Mouse (Mus musculus) Muller cell, postnatal 12 days (primary cell): ENCODE measurements around the gene Tent5d.

Experiments
- DNase-seq: peaks from one replicate; pipeline ENCODE4 v3.0.0-alpha.2; 2015; ENCODE audit errors: inconsistent ontology term

The Tent5d gene

DNA sequence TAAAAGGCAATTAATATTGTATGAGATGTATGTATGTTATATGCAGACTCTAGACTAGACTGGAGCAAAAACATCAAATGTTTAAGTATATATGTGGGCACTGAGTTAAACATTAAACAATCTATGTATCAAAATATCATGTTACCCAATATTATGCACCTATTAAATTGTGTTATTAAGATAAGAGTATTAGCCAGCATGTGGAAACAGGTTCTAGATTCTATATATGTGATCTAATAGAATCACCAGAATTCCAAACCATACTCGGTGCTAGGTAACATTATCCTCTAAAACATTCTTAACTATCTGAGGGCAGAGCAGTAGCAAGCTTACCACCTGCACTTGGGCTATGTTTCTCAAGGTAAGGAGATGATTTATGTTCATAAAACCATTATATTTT lies at the start of gene Tent5d:
Gene Tent5d, plus strand, starts transcription at position 301 of the 400 bp plus-strand sequence.
- no peak for DNase-seq

DNA sequence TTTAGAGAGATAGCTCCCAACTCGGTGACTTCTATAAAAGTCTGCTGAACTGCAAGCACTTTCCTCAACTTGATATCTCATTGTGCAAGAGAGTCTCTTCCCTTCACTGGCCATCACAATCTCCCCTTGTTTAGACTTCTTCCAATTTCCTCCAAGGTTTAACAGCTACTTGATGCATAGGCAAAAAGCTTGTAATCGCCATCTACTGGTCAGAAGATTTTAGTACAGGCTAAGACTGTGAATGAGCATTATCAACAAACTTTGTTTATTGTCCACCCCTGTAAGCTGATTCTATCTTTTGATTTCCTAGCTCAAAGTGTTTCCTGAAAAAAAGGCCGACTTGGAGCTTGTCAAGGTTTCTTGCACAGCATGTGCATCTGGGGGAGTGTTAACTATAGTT lies 24.5 kb upstream of the Tent5d start:
- DNase-seq, result peak; percentile 1

DNA sequence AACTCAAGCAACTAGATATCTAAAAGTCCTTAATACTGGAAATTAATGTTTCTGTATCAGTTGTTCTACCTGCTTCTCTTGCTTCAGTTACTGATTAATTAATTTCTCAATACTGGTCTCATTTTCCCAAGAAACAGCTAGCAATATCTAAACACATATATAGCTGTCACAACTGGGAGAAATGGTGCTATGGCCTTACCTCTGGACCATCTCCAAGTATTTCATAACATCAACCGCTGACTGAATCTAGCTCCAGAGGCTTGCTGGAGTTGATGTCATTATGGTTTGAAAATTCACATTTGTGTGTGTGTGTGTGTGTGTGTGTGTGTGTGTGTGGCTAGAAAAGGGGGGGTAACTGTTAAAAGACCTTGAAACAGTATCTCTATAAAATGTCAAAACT lies 2.3 kb upstream of the Tent5d start:
- no peak for DNase-seq

DNA sequence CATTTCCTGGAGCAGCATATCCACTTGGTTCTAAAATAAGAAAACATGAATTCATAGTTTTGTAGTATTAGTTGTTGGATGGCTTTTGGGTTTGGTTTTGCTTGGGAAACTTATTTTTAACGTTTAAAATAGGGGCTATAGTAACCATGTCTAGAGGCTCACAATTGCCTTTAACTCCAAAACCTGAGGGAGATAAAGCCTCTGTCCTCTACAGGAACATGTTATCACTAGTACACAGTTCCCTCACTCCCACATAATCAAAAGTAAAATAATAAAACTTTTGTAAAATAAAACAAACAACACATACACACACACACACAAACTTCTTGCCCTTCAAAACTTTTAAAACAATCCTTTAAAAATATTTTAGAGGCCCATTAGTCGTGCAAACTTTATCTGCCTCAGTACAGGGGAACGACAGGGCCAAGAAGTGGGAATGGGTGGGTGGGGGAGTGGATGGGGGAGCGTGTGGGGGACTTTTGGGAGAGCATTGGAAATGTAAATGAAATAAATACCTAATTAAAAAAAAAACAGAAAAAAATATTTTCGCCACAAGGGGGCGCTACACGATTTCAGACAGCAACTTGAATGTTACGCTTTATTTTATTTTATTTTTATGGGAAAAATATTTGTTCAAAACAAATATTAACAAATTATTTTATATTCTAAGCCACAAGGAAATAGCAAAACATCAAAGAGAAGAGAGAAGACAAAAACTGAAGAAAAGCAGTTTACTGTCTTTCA lies 1.5 kb upstream of the Tent5d start:
- no peak for DNase-seq

DNA sequence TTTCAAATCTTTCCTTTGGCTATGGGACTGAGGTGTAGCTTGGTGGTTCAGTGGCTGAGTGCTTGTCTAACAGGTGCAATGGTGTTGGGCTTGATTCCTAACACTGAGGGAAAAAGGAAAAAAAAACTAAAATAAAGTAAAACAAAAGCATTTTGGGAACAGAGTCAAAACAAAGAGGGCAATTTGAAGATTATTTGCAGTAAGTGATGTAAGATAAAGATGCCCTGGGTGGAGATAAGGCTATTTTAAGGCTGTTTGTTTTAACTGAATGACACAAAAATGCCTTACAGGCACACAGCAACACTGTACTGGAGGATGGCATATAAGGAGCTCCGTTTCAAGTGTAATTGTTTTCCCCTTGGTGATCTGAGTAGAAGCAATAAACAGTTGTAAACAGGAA lies 3.4 kb downstream of the Tent5d start:
- DNase-seq, result no peak

DNA sequence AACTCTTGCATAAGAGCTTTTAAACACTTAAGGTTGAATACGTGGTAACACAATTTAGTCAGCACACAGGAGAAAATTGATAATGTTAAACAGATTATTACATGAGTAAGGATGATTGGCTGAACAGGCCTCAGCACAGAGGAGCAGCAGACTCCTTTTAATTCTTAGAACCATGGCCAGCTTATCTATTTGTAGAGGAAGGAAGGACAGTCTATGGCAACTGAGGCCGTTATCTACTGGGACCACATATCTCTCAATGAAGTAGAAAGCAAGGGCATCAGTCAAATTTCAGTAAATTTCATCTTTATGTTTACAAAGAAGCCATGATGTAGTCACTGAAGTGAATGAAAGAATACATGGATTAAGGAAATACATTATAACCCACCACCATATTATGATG lies 4.5 kb downstream of the Tent5d start:
- no peak for DNase-seq

DNA sequence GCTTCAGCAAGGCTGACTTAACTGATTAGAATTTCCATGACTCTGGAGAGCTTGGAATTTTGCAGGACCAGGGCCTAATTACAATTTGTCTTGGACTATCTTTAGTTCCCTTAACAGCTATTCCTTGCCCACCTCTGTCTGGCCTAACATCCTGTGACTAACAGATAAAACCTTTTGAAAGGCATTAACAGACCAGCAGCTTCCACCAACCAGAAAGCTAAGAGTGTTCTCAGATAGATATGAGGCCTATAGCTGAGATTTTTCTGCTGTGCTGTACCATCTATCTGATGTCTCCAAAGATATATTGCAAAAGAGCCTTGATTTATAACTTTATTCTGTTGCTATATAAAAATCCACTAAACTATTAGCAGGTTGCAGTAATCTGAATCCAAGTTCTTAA lies 19.7 kb downstream of the Tent5d start:
- no peak for DNase-seq

DNA sequence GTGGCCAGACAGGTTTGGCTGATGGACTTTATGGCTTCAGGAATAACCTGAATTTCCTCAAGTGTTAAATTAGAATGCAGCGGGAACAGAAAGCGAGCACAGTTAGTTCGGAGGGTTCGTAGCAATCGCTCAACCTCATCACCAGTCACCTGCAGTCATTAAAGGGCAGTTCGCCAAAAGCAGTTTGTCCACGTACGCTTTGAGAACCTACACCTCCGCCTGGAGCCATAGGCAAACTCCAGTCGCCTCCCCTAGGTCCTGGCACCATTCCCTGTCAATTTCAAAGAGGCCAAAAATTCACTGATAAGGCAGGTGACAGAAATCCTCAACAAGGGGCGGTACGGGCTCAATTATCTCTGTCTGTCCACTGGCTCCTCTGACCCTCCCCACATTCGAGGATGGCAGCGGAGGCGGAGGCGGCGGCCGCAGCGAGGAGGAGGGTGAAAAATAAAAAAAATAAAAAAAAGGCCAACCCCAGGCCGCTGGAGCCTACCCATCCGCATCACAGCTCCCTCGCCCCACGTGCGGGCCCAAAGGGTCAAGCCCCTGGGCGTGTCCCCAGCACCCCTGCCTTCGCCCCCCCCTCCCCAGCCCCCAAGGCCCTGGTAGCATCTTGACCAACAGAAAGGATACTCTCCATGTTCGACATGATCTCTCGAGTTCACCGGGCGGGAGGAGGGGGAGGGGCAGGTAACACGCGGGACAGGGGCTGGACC lies 23.3 kb downstream of the Tent5d start:
- DNase-seq, result no peak

DNA sequence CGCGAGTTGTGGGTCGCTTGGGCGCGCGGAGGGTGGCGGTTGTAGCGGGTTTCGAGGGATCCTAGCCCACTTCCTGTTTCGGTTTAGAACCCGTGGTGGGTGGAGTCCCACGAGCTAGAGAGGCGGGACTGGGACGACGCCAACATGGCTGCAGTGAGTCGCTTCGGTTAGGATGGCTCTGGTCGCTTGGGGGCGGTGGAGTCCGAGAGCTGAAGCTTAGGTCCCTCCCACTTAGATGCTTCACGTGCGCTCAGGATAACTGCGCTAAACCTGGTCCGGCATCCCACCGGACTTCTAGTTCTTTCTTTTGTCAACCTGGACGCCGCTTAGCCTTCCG lies 23.8 kb downstream of the Tent5d start, which contains the start of gene 2610002M06Rik:
Gene 2610002M06Rik, minus strand, starts transcription at position 117 of the 337 bp plus-strand sequence.
- peak; percentile 91 for DNase-seq

DNA sequence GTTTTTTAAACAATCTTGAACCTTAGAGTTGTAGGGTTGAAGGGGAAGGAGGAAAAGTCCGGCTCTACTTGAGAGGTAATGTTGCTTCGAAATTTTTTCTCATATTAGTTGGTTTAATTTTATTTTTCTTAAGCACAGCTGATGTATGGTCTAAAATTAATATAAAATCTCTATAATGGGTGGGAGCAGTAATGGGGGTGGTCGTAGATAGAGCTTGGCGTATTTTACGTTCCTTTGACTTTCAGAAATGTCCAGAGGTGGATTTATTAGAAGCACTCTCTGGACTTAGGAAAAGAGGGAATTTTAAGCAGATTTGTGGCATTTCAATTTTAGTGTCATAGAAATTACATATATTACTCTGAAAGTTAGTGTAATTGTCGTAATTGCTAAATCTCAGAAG lies 24.3 kb downstream of the Tent5d start:
- DNase-seq, result no peak

DNA sequence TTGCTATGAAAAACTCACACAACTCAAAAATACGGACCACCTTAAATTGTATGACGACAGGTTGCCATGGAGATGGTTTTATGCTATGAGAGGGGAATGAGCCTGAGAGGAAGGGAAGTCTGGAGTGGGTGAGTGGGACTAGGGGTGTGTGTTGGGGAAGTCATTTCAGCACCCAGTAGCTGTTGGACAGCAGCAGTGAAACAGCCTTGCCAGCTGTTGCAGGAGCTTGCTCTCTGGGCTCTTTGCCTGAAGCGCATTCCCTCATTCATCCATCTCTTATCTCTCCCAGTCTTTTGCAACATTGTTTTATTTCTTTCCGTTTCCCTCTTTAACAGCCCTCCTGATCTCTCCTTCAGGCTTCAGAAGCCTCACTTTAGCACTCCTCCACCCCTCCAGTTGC lies 65.8 kb downstream of the Tent5d start:
- DNase-seq, result no peak
